Mouse (Mus musculus) gastrocnemius, adult 2 months (tissue): ENCODE measurements at regions not wholly inside any gene's neighbourhood (a gene's known extent, or its start where the extent isn't known, plus 50 kb on each side); places are given as distances from the start of the nearest gene placed in this dataset.

ENCODE experiments used
- DNase-seq: peaks from one replicate; pipeline ENCODE4 v3.0.0; 2022
- H3K27ac ChIP-seq: fragments of 200-600 bp; 2 replicates; pipeline ENCODE4 v1.8.1; 2022; ENCODE audit warnings: mild to moderate bottlenecking
- H3K4me3 ChIP-seq: fragments of 200-600 bp; 2 replicates; pipeline ENCODE4 v1.8.1; 2022; ENCODE audit warnings: mild to moderate bottlenecking, moderate library complexity
- CTCF ChIP-seq: fragments of 200-600 bp; IDR thresholded peaks from 2 replicates; pipeline ENCODE4 v1.8.1; 2022; ENCODE audit warnings: antibody characterized with exemption, mild to moderate bottlenecking, moderate library complexity
- intact Hi-C: fragments of 180-260 bp; cut with DNase I; formaldehyde crosslinking; loops from one replicate; pipeline ENCODE4 v1.15.1; 2025

DNA sequence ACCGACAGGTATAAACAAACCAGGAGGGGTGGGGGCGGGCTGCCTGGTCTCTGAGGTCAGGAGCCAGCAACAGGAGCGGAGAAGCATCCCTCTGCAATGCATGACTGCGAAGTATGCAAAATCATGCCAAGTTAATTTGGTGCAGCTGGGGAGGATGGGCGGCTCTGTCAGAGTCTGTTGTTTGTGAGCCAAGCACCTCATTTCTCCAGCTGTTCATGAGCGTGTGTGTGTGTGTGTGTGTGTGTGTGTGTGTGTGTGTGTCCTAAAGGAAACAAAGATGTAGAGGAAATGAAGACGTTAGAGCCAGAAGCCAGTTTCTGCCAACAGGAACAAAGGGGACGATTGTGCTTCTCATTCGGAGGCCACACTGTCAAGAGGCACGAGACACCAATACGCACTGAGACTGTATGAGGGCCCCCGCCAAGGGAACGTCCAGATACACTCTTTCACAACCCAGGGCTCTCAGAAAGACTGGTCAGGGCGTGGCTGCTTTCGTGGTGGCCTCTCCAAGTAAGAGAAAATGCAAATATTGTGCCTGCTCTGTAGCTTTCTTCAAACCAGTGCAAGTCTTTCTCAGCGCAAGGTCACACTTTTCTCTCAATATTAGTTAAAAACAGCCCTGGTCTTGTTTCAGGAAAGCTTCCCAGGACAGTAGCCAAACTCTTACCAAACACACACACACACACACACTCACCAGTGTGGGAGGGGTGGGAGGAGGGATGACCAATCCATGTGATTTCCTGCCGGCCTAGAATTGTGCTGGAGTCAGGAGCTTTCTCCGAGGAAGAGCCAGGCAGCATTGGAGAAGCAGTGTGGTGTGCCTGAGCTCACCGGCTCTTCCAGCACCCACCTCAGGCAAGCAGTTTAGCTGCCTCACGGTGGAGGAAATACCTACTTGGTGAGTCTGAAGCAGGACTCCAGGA lies 80.8 kb downstream of the Vcpkmt start:
- Histone ChIP-seq H3K27ac (peak overlapping the region; percentile 93), H3K4me3 (peak overlapping the region; percentile 73)
- intact Hi-C loops: loop anchor here (5.0 kb wide), 2 partner anchors 40 to 140 kb away; no protein-coding TSS in a partner anchor
- no peak for TF ChIP-seq CTCF
- DNase-seq: peak; percentile 83

DNA sequence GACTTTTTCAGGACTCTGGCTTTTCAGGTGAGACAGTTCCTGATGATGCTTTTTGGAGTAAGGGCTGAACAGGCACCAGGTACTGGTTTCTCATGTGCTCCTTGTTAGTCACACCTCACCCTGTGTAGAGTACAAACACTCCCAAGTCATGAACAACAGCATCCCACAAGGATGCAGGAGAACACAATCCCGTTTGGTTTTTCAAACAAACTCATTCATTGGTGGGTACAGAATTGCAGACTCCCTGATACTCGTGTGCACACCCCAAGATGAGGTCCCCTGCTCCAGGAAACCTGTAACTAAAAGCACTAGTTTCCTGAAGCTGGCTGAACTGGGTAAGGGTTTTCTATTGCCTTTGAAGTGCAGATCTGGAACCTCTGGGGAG lies 81.5 kb downstream of the Vcpkmt start:
- Histone ChIP-seq H3K27ac (peak overlapping the region; percentile 93), H3K4me3 (peak overlapping the region; percentile 73)
- intact Hi-C loops: loop anchor here (5.0 kb wide), 2 partner anchors 39 to 139 kb away; no protein-coding TSS in a partner anchor
- DNase-seq: no peak
- no peak for TF ChIP-seq CTCF

DNA sequence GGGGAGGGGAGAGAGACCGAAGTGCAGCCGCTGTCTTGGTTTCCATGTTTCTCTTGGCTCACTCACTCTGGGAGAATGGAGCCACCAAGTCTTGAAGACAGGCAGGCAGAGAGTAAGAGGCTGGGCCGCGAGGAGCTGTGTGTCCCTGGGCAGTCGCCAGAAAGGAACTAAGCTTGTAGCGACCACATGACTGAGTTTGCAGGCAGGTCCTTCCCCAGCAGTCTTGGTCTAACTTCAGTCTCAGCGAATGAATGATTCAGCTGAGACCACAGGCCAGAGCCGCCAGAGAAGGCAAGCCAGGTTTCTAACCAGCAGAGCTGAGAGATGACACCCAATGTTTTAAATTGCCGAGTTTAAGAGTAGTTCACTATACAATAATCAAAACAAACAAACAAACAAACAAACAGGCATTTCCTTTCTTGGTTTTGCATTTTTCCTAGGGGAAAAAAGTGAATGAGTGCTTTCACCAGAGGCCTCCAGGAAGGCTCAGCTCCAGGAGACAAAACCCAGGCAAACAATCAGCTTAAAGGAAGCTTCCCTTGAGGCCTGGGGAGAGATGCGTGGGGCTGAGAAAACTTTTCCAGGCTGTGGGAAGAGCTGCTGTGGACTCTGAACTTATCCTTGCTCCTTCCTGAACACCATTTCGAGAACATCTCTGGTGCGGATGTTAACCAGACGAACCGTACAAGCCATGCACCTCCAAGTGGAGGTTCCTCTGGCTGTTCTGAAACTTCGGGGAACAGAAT lies 82.1 kb downstream of the Vcpkmt start:
- no peak for TF ChIP-seq CTCF
- intact Hi-C loops: loop anchor here (5.0 kb wide), 2 partner anchors 38 to 138 kb away; no protein-coding TSS in a partner anchor
- peak overlapping the region; percentile 93 for H3K27ac ChIP-seq

DNA sequence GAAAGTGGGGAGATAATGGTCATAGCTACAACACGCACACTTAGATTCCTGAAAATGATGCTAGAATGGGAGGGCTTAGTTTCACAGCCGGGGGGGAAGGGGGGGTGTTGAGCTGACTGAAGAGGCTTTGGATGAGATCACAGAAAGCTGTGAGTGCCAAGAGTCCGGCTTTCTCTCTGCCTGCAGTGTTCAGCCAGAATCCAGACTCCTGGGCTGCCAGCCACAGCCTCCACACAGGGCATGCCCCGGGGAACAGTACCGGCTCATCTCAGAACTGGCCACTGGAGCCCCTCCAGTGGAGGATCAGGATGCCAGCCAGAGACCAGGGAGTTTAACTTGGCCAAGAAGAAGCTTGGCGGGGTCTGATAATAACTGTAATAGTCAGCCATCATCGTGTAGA lies 85.7 kb downstream of the Vcpkmt start:
- peak overlapping the region; percentile 40 for H3K4me3 ChIP-seq
- no peak for TF ChIP-seq CTCF
- intact Hi-C loops: loop anchor here (5.0 kb wide), 1 partner anchor 75 kb away; no protein-coding TSS in a partner anchor
- peak overlapping the region; percentile 76 for H3K27ac ChIP-seq
- peak; percentile 92 for DNase-seq

More for the DNA sequence above, 82.1 kb downstream of the Vcpkmt start:
- peak overlapping the region; percentile 73 for H3K4me3 ChIP-seq
- DNase-seq: peak; percentile 81

DNA sequence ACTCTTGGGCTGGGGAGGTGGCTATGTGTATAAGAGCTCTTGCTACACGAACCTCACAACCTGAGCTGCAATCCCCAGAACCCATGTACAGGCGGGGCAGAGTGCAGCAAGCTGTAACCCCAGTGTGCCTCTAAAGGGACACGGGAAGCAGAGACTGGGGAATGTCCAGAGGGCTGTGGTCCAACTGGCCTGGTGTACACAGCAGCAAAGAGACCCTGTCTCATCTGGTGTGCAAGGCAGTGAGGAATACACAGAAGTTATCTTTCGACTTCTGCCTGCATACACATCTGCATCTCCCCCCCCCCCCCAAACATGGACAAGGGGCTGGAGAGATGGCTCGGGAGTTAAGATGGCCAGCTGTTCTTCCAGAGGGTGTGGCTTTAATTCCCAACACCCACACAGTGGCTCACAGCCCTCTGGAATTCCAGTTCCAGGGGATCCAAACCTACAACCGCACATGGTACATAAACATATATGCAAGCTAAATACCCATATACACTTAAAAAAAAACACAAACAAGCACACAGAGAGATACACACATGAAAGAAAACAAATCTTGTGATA lies 86.4 kb downstream of the Vcpkmt start:
- intact Hi-C loops: loop anchor here (5.0 kb wide), 1 partner anchor 76 kb away; no protein-coding TSS in a partner anchor
- peak overlapping the region; percentile 76 for H3K27ac ChIP-seq
- no peak for TF ChIP-seq CTCF
- DNase-seq: peak; percentile 42
- peak overlapping the region; percentile 40 for H3K4me3 ChIP-seq

DNA sequence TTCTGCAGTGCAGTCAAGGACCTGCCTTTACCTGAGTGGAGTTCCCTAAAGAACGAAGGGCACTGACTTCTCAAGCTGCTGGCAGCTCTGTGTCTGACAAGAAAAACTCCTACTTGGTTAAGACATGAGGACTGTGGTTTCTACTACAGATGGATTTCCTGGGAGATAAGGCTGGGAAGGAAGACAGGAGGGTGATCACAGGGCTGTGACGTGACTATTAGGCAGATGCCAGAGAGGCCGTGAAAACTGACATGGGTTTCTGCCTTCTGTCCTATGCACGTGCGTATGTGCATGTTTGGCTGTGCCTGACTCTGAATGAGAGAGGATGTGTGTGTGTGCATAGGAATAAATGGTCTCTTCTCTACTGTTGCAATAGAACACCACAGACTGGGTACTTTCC lies 87.1 kb downstream of the Vcpkmt start:
- no peak overlapping the region for H3K4me3 ChIP-seq
- H3K27ac ChIP-seq: peak overlapping the region; percentile 76
- intact Hi-C loops: loop anchor here (5.0 kb wide), 1 partner anchor 77 kb away; no protein-coding TSS in a partner anchor
- TF ChIP-seq CTCF: no peak
- no peak for DNase-seq

DNA sequence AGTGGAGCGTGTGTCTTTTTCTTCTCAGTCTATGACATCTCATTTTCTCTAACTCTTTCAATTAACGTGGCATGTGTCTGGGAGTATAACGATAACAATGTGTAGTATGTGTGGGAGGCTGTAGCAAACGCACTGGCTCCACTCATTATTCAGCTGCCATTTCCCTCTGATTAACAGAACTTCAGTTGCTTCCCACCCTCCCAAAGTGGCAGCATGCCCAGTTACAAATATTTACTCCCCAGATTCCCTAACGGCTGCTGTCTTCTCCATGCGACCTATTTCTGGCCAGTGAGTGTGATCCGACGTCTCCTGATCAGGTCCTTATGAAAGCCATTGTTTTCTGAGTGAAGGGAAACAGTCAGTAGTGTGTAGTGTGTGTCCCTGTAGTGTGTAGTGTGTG lies 88.2 kb downstream of the Vcpkmt start:
- no peak overlapping the region for H3K27ac ChIP-seq
- intact Hi-C loops: loop anchor here (5.0 kb wide), 2 partner anchors 78 to 173 kb away; no protein-coding TSS in a partner anchor

DNA sequence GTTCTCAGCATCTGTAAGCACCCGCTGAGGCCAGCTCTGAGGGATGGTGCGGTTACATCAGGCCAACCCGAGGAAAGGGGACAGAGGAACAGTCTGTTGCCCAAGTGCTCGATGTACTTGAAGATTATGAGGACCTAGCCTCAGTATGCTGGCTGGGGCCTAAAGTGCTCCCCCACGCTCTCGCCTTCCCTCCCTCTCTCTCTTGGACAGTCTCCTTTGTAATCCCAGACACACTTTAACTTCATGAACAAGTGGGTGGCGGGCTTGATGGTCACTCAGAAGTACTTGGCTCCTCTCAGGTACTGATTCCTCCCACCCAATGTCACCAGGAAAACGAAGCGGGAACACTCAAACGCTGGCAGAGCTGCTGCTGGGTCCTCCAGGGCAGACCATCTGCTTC lies 93.1 kb downstream of the Vcpkmt start:
- no peak overlapping the region for H3K4me3 ChIP-seq
- DNase-seq: no peak
- TF ChIP-seq CTCF: no peak
- no peak overlapping the region for H3K27ac ChIP-seq
- intact Hi-C loops: loop anchor here (5.0 kb wide), 1 partner anchor 178 kb away; no protein-coding TSS in a partner anchor

More for the DNA sequence above, 88.2 kb downstream of the Vcpkmt start:
- no peak for DNase-seq
- no peak overlapping the region for H3K4me3 ChIP-seq
- no peak for TF ChIP-seq CTCF

DNA sequence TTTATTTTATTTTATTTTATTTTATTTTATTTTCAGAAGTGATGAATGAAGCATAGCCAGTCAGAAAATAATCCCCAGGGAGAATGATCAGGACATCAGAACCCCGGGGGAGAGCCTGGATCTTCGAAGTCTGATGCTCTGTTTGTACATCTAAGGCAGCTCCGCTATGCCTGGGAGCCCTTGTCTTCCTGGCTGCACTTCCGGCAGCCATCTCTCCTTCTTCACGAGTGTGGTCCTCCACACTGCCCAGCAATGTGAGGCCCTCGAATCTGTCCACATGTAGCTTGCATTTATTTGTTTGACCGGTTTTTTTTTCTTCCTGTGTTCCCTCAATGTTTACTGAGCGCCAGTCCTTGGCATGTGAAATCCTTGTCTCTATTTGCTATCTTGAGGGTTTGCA lies 95.9 kb downstream of the Vcpkmt start:
- no peak for TF ChIP-seq CTCF
- Histone ChIP-seq H3K27ac (peak overlapping the region; percentile 20; the same call in 1 of the 2 replicates), H3K4me3 (no peak overlapping the region)
- DNase-seq: no peak
- intact Hi-C loops: no loop called here

DNA sequence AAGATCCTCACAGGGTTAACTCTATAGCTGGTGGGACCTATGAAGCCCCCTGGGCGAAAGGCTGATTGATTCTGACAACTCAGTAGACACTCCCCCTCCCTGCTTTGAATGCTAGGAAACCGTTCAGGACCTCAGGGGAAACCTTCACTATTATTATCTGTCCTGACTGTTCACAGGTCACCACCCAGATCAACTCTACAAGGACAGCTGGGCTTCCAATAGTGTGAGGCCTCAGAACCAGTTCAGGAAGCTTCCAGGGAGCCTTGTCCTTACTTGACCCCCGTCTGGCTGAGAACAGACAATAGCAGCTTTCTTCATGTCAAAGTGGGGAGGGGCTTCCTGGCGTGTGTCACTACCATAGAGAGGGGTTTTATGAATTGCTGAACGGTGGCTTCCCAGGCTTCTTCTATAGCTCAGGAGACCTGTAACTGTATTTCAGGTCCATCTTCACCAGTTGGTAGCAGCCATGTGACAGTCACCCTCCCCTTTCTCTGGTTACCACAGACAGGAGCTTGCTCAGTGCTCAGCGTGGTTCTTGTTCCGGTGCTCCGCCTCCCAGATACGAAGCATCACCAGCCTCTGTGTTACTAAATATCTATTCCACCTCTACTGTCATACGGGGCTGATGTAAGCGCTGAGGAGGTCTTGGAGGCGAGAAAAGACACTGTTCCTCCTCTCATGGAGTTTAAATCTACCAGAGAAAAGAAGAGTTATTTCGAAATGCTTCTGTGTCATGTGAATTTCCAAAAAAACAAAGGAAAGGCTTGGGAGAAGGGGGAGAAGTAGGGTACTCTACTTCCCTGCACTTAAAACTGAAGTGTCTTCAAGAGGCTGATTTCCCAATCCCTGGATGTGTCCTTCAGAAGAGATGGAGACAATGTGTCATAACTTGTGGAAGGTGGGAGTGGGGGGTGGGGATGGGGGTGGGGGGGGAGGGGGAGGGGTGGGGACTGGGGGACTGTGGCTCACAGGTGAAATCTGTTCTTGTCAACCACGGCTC lies 96.9 kb downstream of the Vcpkmt start:
- peak overlapping the region; percentile 79 for H3K27ac ChIP-seq
- H3K4me3 ChIP-seq: peak overlapping the region; percentile 43
- TF ChIP-seq CTCF: no peak
- intact Hi-C loops: no loop called here
- peak; percentile 40 for DNase-seq

DNA sequence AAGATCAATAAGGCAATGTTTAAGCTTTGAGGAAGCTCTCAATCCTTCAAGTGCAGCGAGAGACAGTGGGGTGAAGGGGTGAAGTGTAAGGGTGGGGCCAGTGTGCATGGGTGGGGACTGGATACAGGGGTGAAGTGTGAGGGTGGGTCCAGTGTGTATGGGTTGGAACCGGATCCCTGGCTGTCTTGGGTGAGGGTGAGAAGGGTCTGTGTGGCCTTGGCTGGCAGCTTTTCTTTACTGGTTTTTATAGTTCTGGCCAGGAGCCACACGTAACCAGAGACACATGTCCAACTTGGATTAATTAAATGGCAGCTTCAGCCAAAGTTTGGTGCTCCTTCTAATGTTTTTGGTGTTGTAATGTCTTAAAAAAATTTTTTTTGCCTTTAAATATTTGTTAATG lies 101.4 kb downstream of the Vcpkmt start:
- no peak for DNase-seq
- H3K27ac ChIP-seq: no peak overlapping the region
- intact Hi-C loops: no loop called here
- H3K4me3 ChIP-seq: no peak overlapping the region
- no peak for TF ChIP-seq CTCF
